ENCODE assay signal across 8 mouse cellular contexts in genomic region chr3:59006731-59007441, GRCm38 (mm10). TPM values are rescaled to one million over a fixed set of nuclear protein-coding genes. Genes with fewer than 3 reads are reported as not detected.
DNase-seq lines count a peak whose midpoint lies in the region; ATAC-seq lines count a peak whose summit lies in the region.

No protein-coding gene starts in this region.

- ATAC-seq in heart, embryonic 15.5 days (replicated peaks; ENCODE audit: insufficient number of reproducible peaks, insufficient read depth, low FRiP score, low read depth), result peak; percentile 73
- peak; percentile 28; the same call in 1 of the 2 replicates for ATAC-seq in liver, embryonic 15.5 days (ENCODE audit: insufficient read depth)
- peak; percentile 88 for ATAC-seq in neural tube, embryonic 14.5 days (ENCODE audit: low read depth)

- DNase-seq in spleen, adult 18-20 months, result peak; percentile 10 to 26
- no peak for DNase-seq in spleen, adult 12 weeks (ENCODE audit: low spot score)
- DNase-seq in forebrain, embryonic 10.5 days (ENCODE audit: extremely low spot score, low spot score), result peak; percentile 80
- peak; percentile 57 to 76 for DNase-seq in kidney, postnatal 36 days
- peak; percentile 81 for DNase-seq in testis, postnatal 14 days (ENCODE audit: low spot score)

- peak overlapping the region; percentile 76 for H3K9ac ChIP-seq in heart, embryonic 15.5 days
- peak overlapping the region; percentile 21 for H3K9ac ChIP-seq in liver, embryonic 15.5 days
- peak overlapping the region; percentile 82 for H3K9ac ChIP-seq in neural tube, embryonic 14.5 days (replicated peaks; ENCODE audit: low read depth, low read length)

- peaks cover 30% of the 10 kb centered on the region for H3K4me1 ChIP-seq in forebrain, embryonic 10.5 days
- H3K4me1 ChIP-seq in heart, embryonic 15.5 days (replicated peaks), result peaks cover 12% of the 10 kb centered on the region
- peaks cover 17% of the 10 kb centered on the region for H3K4me1 ChIP-seq in liver, embryonic 15.5 days (replicated peaks)
- peaks cover 5% of the 10 kb centered on the region; the same call in 1 of the 2 replicates for H3K4me1 ChIP-seq in neural tube, embryonic 14.5 days (ENCODE audit: control insufficient read depth, insufficient read depth, low read length)

- peak overlapping the region; percentile 77 for H3K4me3 ChIP-seq in forebrain, embryonic 10.5 days
- peak overlapping the region; percentile 77 for H3K4me3 ChIP-seq in heart, embryonic 15.5 days
- H3K4me3 ChIP-seq in liver, embryonic 15.5 days (replicated peaks), result peak overlapping the region; percentile 56
- H3K4me3 ChIP-seq in neural tube, embryonic 14.5 days (ENCODE audit: low read depth, low read length), result peak overlapping the region; percentile 80

- H3K9me3 ChIP-seq in forebrain, embryonic 10.5 days, result no peaks in the 10 kb centered on the region
- no peaks in the 10 kb centered on the region for H3K9me3 ChIP-seq in heart, embryonic 15.5 days (replicated peaks)
- H3K9me3 ChIP-seq in liver, embryonic 15.5 days (replicated peaks), result no peaks in the 10 kb centered on the region
- no peaks in the 10 kb centered on the region for H3K9me3 ChIP-seq in neural tube, embryonic 14.5 days (ENCODE audit: control insufficient read depth, low read length)

- H3K27me3 ChIP-seq in forebrain, embryonic 10.5 days (ENCODE audit: poor library complexity, severe bottlenecking), result peaks cover 53% of the 10 kb centered on the region
- peaks cover 2% of the 10 kb centered on the region; the same call in 1 of the 2 replicates for H3K27me3 ChIP-seq in heart, embryonic 15.5 days
- H3K27me3 ChIP-seq in liver, embryonic 15.5 days, result peaks cover 73% of the 10 kb centered on the region
- peaks cover 2% of the 10 kb centered on the region; the same call in 1 of the 2 replicates for H3K27me3 ChIP-seq in neural tube, embryonic 14.5 days (ENCODE audit: control insufficient read depth, insufficient read depth, low read length)

- H3K36me3 ChIP-seq in forebrain, embryonic 10.5 days (replicated peaks), result no peaks in the 10 kb centered on the region
- H3K36me3 ChIP-seq in heart, embryonic 15.5 days, result no peaks in the 10 kb centered on the region
- H3K36me3 ChIP-seq in liver, embryonic 15.5 days (replicated peaks), result no peaks in the 10 kb centered on the region
- no peaks in the 10 kb centered on the region for H3K36me3 ChIP-seq in neural tube, embryonic 14.5 days (ENCODE audit: control insufficient read depth, insufficient read depth, low read length)

- peak overlapping the region; percentile 97 for H3K4me2 ChIP-seq in heart, embryonic 15.5 days
- H3K4me2 ChIP-seq in liver, embryonic 15.5 days, result peak overlapping the region; percentile 72
- H3K4me2 ChIP-seq in neural tube, embryonic 14.5 days (ENCODE audit: low read depth, low read length), result peak overlapping the region; percentile 89

- under 1% methylated on average over 77 of the region's 77 CpGs for WGBS in forebrain, embryonic 10.5 days
- under 1% methylated on average over 76 of the region's 77 CpGs for WGBS in heart, embryonic 15.5 days
- WGBS in liver, embryonic 15.5 days (ENCODE audit: insufficient replicate concordance), result under 1% methylated on average over 75 of the region's 77 CpGs
- under 1% methylated on average over 64 of the region's 77 CpGs for WGBS in neural tube, embryonic 14.5 days

- H3K27ac ChIP-seq in forebrain, embryonic 10.5 days, result peak overlapping the region; percentile 95
- peak overlapping the region; percentile 94 for H3K27ac ChIP-seq in heart, embryonic 15.5 days
- H3K27ac ChIP-seq in liver, embryonic 15.5 days (replicated peaks), result no peak overlapping the region
- peak overlapping the region; percentile 91 for H3K27ac ChIP-seq in neural tube, embryonic 14.5 days (ENCODE audit: low read depth, low read length)

RNA-seq across cellular contexts. Expression of gene Med12l, which starts 1.3 kb away (rescaled TPM):
- polyA plus RNA-seq in forebrain, embryonic 10.5 days (2016; fragmentation: Nextera tagmentation; extraction: Ambion mirVana), result 2.9 and 3.1 TPM in 2 replicates
- 2.6 and 2.8 TPM in 2 replicates for polyA plus RNA-seq in heart, embryonic 15.5 days (2015; fragmentation: Nextera tagmentation; extraction: Ambion mirVana)
- 0.46 and 0.63 TPM in 2 replicates for polyA plus RNA-seq in liver, embryonic 15.5 days (2015; fragmentation: Nextera tagmentation; extraction: Ambion mirVana)
- polyA plus RNA-seq in neural tube, embryonic 14.5 days (2014; fragmentation: Nextera tagmentation; extraction: Ambion mirVana), result 9.3 and 9.9 TPM in 2 replicates

Comparison
In these comparisons a context has a peak if more than half of its experiments do, and no peak if none do; other contexts are left out.
1. ATAC-seq: peak in every context shown above with its lines; median percentile 88 in neural tube, embryonic 14.5 days; 73 in heart, embryonic 15.5 days; 28 in liver, embryonic 15.5 days.
2. H3K9ac ChIP-seq: peak in every context shown above with its lines; median percentile 82 in neural tube, embryonic 14.5 days; 76 in heart, embryonic 15.5 days; 21 in liver, embryonic 15.5 days.